Mouse (Mus musculus) layer of hippocampus, adult 11-12 months (tissue): Measurements from ENCODE around the gene Trio.
"Not testable (repeated sequence)": the region's sequence is repeated elsewhere in the genome, so short reads cannot be mapped to it uniquely, and the experiment has no call there.

Source experiments
- DNase-seq: peaks from one replicate; pipeline ENCODE4 v3.0.0; 2022; ENCODE audit warnings: low spot score

The Trio gene

DNA sequence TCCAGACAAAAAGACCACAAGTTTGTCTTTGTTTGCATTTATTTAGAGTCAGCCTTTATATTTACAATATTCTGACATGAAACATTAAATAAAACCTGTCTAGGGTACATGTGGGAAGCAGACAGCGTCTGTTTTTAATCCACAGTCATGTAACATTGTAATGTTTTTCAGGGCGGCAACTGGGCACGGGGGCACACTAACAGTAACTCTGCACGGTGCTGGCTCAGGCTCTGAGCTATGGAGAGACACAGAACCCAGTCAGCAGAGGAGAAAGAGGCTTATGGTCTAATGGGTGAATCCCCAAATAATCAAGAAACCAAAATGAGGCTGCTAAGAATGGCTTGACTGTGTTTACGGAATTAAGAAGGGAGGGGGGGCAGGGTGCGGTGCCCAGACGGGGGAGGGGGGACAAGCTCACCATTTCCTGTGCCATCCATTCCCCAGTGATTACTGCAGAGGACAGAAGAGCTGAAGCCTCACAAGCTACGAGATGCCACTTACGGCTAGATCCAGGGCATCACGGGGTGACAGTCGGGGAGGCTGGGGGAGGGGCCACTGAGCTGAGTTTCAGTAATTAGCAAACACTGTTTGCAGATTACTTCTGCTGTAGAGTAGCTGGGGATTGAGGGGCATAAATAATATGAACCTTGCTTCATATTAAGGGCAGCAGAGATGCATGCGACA lies 255.0 kb downstream of the Trio start:
- DNase-seq = no peak

DNA sequence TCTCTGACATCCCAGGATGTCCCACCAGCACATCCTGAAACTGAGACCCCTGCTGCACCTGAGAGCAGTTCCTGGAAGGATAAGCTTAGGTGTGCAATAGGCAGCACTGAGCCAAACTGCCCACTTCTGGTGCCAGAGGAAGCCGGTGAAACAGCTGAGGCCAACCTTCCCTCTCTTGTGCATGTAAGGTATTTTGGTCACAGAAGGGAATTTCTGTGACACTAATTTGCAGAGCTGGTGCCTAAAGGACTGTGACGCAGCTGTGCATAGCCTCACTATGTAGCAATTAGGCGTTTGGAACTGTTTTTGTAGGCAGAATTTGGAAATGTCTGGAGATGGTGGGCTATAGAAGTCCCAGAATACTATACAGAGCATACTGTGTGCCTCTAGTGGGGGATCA lies 264.2 kb downstream of the Trio start:
- DNase-seq = no peak

GRCm38 (mm10) chr15:27760655-27761054 lies 265.0 kb downstream of the Trio start:
- DNase-seq = no peak

GRCm38 (mm10) chr15:27759890-27760289 lies 265.8 kb downstream of the Trio start:
- no peak for DNase-seq

DNA sequence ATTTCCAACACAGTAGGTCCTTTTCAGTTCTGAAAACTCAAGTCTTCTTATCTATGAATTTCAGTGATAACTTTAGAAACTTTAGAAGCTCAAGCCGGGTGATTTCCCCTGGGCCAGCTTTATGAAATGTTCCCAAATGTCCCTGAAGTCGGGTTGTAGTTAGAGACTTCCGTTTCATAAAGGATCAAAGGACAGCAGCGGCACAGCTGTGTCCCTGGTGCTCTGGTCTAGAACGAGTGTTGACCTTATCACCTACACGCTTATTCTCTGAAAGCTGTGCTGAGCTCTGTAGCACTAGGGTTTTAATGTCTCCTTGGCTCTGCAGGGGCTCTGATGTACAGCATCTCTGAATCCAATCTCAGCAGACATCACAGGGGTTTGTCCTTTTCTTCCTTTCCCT lies 267.0 kb downstream of the Trio start:
- no peak for DNase-seq

DNA sequence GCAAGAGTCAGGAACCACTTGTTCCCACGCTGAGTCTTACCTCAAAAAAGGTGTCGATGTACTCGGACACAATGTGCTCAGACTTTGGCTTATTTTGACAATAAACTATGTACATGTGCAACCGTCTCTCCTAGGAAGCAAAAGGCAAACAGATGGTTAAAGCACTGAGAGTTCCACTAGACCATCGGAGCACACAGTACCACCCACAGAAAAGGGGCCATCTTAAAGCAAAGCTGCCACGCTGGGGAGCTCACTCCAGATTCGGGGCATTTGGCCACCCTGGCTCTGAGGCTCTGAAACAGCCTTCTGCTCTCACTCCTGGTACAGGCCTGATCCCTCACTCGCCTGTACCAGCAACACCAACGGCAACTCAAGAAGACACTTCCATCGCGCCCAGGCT lies 269.2 kb downstream of the Trio start:
- peak; percentile 64 for DNase-seq

GRCm38 (mm10) chr15:27754571-27755260 lies 270.9 kb downstream of the Trio start:
- no peak for DNase-seq

- no peak for DNase-seq
Observed at GRCm38 (mm10) chr15:27753923-27754322, 271.7 kb downstream of the Trio start.

DNA sequence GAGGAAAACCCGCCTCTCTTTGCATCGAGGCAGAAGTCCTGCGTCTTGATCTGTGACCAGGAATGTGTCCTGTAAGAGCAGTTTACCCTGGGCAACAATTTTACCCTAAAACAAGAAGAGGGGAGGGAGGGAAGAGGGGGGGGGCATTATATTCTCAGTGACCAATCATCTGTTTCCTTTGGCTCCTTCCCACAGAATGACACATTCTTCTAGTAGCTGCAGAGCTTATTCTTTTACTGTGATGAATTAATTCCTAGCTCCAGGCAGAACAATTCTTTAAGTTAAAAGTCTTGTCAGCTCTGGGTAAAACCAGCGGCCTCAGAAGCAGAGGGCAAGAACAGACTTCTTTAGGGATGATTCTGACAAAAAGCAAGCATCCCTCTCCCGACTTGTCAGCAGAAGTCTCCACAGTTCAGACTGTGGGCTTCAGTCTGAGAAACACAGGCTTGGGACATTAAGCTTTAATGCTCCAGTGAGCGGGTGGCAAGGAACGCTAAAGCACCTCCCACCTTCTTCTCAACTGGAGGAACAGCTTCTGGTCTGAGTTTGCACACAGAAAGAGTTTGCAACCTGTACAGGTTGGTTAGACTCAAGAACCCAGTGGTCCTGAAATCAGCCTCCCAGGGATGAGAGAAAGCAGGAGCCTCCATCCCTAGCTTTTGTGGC lies 272.8 kb downstream of the Trio start:
- DNase-seq = no peak

DNA sequence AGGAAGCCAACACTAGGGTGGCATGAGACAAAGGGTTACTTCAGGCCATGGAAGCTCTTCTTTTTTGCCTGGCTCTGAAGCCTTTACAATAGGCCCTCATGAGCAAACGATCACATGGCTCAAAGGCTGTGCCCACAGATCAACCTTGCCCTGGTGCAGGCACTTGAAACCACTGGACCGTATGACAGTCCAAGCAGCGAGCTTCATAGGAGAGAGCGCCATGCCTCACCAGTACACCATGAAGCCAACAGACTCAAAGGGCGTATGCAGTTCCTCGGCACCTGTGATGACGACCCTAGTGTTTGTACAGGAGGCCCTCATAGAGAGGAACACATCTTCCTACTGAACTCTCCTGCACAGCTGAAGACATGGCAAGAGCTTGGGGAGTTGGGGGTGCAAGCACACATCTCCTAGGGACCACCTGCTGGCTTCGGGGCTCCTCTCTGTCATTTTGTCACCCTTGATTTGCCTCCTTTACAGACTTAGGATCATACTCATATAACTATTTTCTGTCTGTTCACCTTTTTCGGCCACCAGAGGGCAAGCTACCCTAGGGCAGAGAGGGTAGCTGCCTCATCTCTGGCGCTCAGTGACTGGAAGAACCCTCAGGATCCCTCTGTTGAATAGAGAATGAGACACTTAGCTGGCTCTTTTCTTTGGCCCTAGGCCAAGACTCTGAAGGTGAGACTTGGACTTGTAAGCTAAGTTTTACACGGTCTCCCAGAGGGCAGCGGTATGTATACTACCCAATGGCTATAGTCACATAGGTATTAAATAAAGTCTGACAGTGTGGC lies 273.8 kb downstream of the Trio start:
- DNase-seq = peak; percentile 69

DNA sequence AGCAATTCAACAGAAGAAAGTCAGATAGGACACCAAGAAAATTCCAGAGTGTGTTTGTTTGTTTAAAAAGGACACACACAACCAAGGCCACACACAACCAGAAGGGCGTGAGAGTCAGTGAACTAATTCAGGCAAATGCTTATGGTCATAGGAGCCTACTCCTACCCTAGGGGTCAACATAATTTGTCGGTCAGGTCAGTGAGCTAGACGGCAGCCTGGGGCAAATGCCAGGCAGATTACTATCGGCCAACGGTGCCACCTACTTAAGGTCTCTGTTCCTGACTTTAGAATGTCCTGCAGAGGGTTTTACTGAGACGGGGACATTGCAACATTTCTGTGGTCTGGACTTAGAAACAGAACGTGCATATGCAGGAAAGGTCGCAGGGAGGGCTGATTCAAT lies 276.9 kb downstream of the Trio start:
- no peak for DNase-seq

DNA sequence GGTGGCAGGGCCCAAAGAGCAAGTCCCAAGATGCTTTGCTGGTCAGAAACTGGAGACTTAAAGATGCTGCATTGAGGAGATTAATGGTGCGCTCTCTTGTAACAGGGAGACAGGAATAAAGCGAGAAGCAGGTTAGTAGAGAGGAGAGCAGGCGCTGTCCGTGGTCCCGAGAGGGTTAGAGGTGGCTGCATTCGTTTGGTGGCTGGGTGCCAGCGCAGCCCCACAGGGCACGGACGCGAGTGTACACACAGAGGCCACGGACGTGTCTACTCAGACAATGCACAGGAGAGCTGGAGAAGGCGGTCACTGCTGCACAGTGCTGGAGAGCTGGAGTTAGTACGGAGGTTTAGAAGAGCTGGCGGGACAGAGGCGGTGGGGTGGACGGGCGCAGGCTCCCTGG lies 278.1 kb downstream of the Trio start:
- DNase-seq = no peak

DNA sequence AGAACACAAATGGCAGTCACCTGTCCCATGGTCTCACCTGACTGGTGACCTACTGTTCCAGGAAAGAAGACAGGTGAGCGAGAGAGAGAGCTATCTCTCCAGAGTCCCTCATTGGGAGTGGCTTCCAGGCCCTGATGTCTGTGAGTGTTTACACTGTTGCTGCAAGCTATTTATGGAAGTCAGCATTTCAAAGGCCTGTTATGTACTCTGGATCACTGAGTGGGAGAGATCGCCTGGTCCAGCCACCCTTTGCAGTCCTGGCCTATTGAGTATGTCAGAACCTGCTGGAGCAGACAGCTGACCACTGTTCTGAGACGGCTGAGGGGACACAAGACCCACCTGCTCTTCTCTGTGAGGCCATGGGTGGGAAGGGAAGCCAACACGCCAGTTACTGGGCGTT lies 280.7 kb downstream of the Trio start:
- no peak for DNase-seq

GRCm38 (mm10) chr15:27740080-27740479 lies 285.6 kb downstream of the Trio start:
- DNase-seq = no peak

DNA sequence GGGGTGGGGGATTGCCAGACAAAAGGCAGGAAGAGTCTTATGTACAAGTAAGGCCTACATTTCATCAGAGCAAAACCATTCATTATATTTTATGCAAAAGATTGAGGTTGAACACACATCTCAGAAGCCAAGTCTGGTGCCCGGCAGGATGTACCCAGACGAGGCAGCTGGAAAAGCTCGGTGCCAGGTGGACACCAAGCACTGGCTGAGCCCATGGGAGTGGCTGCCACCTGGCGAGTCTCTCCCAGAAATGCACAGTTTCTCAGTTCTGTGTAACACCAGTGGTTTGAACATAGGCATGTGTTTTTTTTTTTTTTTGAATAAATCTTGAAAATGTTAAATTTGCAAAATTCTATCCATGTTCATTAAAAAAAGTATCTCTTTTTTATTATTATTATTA lies 293.8 kb downstream of the Trio start:
- DNase-seq = no peak

- no peak for DNase-seq
Observed at GRCm38 (mm10) chr15:27726228-27726627, 299.4 kb downstream of the Trio start.

- no peak for DNase-seq
Observed at GRCm38 (mm10) chr15:27724796-27725680, 300.6 kb downstream of the Trio start.

- no peak for DNase-seq
Observed at GRCm38 (mm10) chr15:27724298-27724697, 301.4 kb downstream of the Trio start.

- no peak for DNase-seq
Observed at GRCm38 (mm10) chr15:27723746-27724145, 301.9 kb downstream of the Trio start.

DNA sequence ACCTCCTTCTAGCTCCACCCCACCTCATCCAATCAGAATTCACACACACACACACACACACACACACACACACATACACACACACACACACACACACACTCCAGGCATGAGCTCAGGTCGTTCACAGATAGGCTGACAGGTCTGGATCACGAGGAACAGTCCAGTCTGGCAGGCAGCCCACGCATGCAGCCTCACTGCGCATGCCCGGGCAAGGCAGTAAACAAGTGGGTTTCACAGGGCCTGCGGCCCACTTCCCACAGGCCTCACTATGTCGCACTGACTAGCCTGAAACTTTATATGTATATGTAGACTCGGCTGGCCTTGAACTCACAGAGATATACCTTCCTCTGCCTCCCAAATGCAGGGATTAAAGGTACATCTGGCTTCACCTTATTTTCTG lies 305.4 kb downstream of the Trio start:
- not testable (repeated sequence) for DNase-seq

GRCm38 (mm10) chr15:27718668-27719067 lies 307.0 kb downstream of the Trio start:
- DNase-seq = no peak

DNA sequence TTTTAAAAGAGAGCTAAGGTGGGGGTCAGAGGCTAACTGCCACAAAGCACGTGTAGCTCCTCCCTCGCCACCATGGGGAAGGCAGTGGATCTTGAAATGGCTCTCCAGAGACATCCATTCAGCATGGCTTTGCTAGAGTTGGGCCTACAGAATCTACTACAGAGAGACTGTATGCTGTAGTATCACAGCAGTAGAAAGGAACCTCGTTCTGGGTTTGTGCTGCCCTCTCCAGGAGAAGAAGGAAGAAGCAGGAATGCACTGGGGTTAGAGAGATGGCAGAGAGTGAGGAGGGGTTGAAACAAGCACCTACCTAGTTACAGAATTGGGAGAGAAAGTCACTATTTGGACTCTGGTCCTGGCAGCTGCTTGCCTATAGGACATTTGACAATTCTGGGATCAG lies 310.3 kb downstream of the Trio start:
- peak; percentile 70 for DNase-seq
